Mouse (Mus musculus) cerebellum, adult 2 months (tissue): ENCODE data around the gene Rnf186.

Experiments
- CTCF ChIP-seq: fragments of 200-500 bp; IDR thresholded peaks from 2 replicates; pipeline ENCODE4 v1.5.1; 2011; ENCODE audit warnings: low read depth, mild to moderate bottlenecking, control low read depth, low read length, moderate library complexity, borderline replicate concordance; ENCODE audit not compliant: insufficient read depth
- POLR2A ChIP-seq: fragments of 200-500 bp; IDR thresholded peaks from 2 replicates; pipeline ENCODE4 v1.6.1; 2011; ENCODE audit warnings: low read length, control low read depth, borderline replicate concordance; ENCODE audit not compliant: insufficient read depth

GRCm38 (mm10) chr4:138933862-138934261, 33.0 kb upstream of the Rnf186 start:
- TF ChIP-seq CTCF (no peak), POLR2A (no peak)
